Mouse (Mus musculus) thymus, adult 2 months (tissue): ENCODE measurements around the gene Ap3s2. TPM values are rescaled to one million over a fixed set of nuclear protein-coding genes. Genes with fewer than 3 reads are reported as not detected.

Experiments used
- DNase-seq: peaks from one replicate; pipeline ENCODE4 v3.0.0; 2021
- H3K27ac ChIP-seq: fragments of 200-500 bp; 2 replicates; pipeline ENCODE4 v1.5.1; 2012; ENCODE audit warnings: low read length, control low read depth; ENCODE audit not compliant: control insufficient read depth, insufficient read depth
- H3K27me3 ChIP-seq: fragments of 200-500 bp; 2 replicates; pipeline ENCODE4 v1.6.1; 2012; ENCODE audit warnings: mild to moderate bottlenecking, low read length, moderate library complexity, mixed read lengths; ENCODE audit not compliant: control insufficient read depth, insufficient read depth
- H3K36me3 ChIP-seq: fragments of 200-500 bp; 2 replicates; pipeline ENCODE4 v1.6.1; 2012; ENCODE audit warnings: mild to moderate bottlenecking, low read length, moderate library complexity; ENCODE audit not compliant: control insufficient read depth, insufficient read depth
- H3K4me1 ChIP-seq: fragments of 200-500 bp; replicated peaks from 2 replicates; pipeline ENCODE4 v1.6.1; 2012; ENCODE audit warnings: low read length; ENCODE audit not compliant: control insufficient read depth, insufficient read depth
- H3K4me3 ChIP-seq: fragments of 200-500 bp; 2 replicates; pipeline ENCODE4 v1.5.1; 2012; ENCODE audit warnings: mild to moderate bottlenecking, low read length, control low read depth, moderate library complexity; ENCODE audit not compliant: control insufficient read depth, insufficient read depth
- CTCF ChIP-seq: fragments of 200-500 bp; IDR thresholded peaks from 2 replicates; pipeline ENCODE4 v1.5.1; 2012; ENCODE audit warnings: mild to moderate bottlenecking, control low read depth, low read length, moderate library complexity, borderline replicate concordance; ENCODE audit not compliant: control insufficient read depth, poor library complexity, insufficient read depth; ENCODE audit errors: extremely low read depth
- POLR2A ChIP-seq: fragments of 200-500 bp; IDR thresholded peaks from 2 replicates; pipeline ENCODE4 v1.6.1; 2012; ENCODE audit warnings: mild to moderate bottlenecking, low read length, control low read depth, moderate library complexity; ENCODE audit not compliant: control insufficient read depth, poor library complexity, insufficient read depth; ENCODE audit errors: extremely low read depth
- WGBS: fragments of 180-500 bp; shearing (Covaris S2); methylation state at CpG from one replicate; pipeline ENCODE4 v1.1.7; 2018; 5-methylcytosine and 5-hydroxymethylcytosine counted together
- polyA plus RNA-seq: library from polyadenylated mRNA; depleted of rRNA; stranded (reverse); fragments of >200 nt; gene quantifications from 2 replicates; pipeline ENCODE4 v1.2.3, GENCODE M21; 2012

The Ap3s2 gene
- polyA plus RNA-seq, 1 experiment: 22.4 TPM

DNA sequence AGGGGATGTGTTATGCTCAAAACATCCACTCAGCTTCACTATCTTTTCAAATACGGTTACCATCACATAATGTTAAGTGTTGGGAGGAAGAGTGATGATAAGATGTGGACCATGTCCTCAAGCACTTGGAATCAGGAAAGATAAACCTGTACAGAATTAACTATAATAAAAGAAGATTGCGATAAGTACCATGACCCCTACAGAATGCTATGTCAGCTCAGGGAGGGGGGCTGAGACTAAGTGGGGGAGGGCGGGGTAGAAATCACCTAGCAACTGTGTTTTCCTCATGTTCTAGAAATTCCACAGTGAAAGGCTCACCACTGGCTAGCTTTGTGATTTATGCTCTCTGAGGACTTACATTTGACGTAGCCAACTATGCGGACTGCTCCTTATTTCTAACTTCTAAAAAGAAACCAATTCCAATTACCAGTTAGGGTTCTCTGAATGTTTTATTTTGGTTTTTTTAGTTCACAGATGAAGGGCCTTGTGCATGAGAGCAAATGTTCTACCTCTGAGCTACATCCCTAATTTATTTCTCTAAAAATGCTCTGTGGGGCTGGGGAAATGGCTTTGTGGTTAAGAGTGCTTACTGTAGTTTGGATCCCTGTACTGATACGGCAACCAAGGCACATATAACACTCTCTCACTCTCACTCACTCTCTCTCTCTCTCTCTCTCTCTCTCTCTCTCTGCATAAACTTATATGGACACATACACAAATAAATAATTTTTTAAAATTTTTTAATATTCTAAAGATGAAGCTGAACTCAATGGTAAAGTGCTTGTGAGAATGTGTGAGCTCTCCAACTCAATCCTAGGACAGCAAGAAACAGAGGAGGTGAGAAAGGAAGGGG, 27.6 kb downstream of the Ap3s2 start:
- Histone ChIP-seq H3K27me3 (no peaks in the 10 kb centered on the region), H3K27ac (no peak overlapping the region), H3K4me1 (no peaks in the 10 kb centered on the region), H3K4me3 (no peak overlapping the region), H3K36me3 (no peaks in the 10 kb centered on the region; the same call in 1 of the 2 replicates)
- TF ChIP-seq POLR2A: no peak
- no peak for DNase-seq
- 94% methylated on average over 6 of the region's 6 CpGs for WGBS

DNA sequence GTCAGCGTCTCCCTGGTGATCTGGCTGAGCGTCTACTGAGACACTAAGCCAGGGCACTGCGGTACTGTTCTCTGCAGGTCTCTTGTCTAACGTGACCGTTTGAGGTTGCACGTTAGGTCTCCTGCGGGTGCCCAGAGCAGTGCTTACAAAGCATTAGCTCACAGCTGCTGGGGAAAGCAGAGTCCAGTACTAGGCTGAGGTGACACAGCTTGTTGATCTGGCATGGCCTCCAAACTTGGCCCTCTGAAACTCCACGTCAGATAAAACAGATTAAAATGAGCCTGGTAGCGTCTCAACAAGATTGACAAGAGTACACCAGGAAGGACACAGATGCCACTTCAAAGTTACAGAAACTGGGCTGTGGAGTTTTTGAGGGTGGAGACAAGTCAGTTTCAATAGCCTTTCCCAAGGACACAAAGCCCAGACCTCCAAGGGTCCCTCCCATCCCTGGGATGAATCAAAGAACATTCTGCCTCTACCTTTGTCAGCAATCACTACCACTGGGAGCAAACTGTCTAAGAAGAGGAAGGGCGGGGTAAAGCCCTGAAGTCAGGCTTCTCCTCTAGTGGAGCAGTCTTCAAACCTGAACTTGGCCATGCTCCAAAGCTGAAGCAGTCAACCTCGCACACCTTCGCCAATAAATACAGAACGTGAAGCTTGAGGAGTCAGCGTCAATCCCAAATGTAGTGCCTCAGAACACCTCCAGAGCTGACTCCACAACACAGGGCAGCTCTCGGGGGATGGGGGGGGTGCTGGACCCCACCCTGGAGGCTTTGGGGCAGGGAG, 29.8 kb downstream of the Ap3s2 start:
- no peak overlapping the region for H3K4me3 ChIP-seq
- no peaks in the 10 kb centered on the region; the same call in 1 of the 2 replicates for H3K36me3 ChIP-seq
- no peaks in the 10 kb centered on the region for H3K4me1 ChIP-seq
- no peak for DNase-seq
- H3K27me3 ChIP-seq: no peaks in the 10 kb centered on the region
- WGBS: 92% methylated on average over 15 of the region's 15 CpGs
- H3K27ac ChIP-seq: no peak overlapping the region
- no peak for TF ChIP-seq POLR2A
- TF ChIP-seq CTCF: no peak

DNA sequence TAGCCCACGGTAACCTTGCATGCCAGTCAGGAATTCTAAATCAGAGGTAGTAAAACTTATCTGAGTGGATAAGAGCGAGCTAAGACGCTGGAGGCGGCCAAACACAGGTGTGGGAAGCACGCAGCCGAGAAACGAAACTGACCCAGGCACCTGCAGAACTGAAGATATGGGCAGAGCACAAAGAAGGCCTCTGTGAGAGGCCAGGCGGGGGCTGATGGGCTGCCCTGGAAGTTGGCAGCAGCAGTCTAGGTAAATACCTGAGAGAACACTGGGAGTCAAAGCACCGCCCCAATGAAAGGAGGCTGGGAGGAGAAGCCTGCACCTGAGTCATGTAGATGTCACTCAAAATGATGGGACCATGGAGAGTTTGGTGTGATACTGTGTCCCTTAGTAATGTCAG, 31.8 kb downstream of the Ap3s2 start:
- Histone ChIP-seq H3K27me3 (no peaks in the 10 kb centered on the region), H3K36me3 (no peaks in the 10 kb centered on the region), H3K27ac (no peak overlapping the region), H3K4me1 (no peaks in the 10 kb centered on the region), H3K4me3 (no peak overlapping the region)
- DNase-seq: no peak
- no peak for TF ChIP-seq POLR2A
- TF ChIP-seq CTCF: no peak
- 96% methylated on average over 9 of the region's 9 CpGs for WGBS

DNA sequence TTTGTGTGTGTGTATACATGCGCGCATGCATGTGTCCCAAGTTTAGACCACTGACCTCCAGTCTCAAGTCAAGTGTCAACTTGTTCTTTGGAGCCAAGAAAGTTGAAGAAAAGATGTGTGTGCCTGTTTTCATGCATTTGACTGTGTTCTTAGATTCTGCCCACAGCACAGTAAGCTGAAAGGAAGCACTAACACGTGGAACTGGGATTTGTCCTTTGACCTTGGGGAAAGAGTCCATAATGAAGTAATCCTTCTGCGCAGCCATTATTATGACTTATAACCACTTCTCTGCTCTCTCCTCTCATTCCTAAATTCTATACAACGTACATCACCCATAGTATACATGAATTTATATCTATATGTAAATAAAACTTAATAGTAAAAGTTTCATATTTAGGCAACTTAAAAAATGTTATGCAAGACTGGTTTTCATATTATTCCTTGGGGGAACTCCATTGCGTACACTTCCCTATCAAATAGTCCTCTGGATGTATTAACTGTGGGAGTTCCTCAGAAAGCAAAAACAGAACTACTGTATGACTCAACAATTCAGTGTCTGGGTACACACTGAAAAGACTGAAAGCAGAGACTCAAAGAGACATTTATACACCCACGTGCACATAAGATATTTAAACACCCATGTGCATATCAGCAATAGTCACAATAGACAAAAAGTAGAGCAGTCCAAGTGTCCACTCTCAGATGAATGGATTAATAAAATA, 36.7 kb downstream of the Ap3s2 start:
- H3K27ac ChIP-seq: no peak overlapping the region
- H3K27me3 ChIP-seq: no peaks in the 10 kb centered on the region
- 94% methylated on average over 7 of the region's 7 CpGs for whole genome bisulfite sequencing
- H3K4me1 ChIP-seq: no peaks in the 10 kb centered on the region
- DNase-seq: no peak
- peaks cover 17% of the 10 kb centered on the region for H3K36me3 ChIP-seq
- no peak overlapping the region for H3K4me3 ChIP-seq
- TF ChIP-seq POLR2A (no peak), CTCF (no peak)

DNA sequence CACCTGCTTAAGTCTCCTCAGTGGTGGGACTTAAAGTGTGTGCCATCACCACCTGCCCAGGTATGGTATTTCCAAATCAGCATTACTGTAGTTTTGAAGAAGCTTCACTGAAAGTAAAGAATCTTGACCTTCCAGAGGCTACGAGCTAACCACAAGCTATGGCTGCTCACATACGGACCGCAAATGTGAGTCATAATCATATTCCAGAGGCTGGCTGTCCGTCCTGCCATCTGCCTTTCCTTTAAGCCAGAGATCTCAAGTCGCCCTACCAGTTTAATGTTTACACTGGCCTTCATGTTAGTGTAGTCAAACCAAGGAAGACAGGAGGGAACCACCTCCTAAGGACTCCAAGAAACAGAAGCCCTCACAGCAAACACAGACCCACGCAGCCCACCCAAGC, 38.5 kb downstream of the Ap3s2 start:
- Histone ChIP-seq H3K27me3 (no peaks in the 10 kb centered on the region), H3K4me1 (no peaks in the 10 kb centered on the region), H3K4me3 (no peak overlapping the region), H3K36me3 (peaks cover 17% of the 10 kb centered on the region), H3K27ac (no peak overlapping the region)
- 97% methylated on average over 6 of the region's 6 CpGs for WGBS
- TF ChIP-seq CTCF (no peak), POLR2A (no peak)
- DNase-seq: no peak

DNA sequence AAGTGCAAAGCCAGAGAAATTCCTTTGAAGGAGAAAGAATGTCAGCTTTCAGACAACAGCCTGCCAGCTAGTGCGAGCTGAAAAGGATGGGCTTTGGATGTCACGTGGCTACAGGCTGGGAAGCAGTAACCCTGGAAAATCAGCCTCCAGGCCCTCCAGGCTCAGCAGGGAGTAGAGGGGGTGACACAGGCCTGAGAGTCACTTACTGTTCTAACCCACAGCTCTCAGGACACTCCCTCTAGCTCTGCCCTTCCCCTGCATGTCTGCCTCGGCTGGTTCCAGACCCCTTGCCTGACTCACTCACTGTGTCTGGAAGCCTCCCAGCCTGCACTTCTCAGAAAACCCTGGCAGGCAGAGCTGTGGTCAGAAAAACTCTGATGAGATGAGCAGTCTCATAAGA, 39.5 kb downstream of the Ap3s2 start:
- DNase-seq: no peak
- H3K36me3 ChIP-seq: peaks cover 17% of the 10 kb centered on the region
- 87% methylated on average over 3 of the region's 3 CpGs for WGBS
- H3K27ac ChIP-seq: no peak overlapping the region
- H3K4me1 ChIP-seq: no peaks in the 10 kb centered on the region
- no peak overlapping the region for H3K4me3 ChIP-seq
- TF ChIP-seq POLR2A: no peak
- no peak for TF ChIP-seq CTCF
- no peaks in the 10 kb centered on the region for H3K27me3 ChIP-seq
